Mouse (Mus musculus) MEL (cell line): ENCODE results near the gene Smchd1. TPM values are rescaled to one million over a fixed set of nuclear protein-coding genes. Genes with fewer than 3 reads are reported as not detected.

Experiments
- DNase-seq: peaks from one replicate; pipeline ENCODE4 v3.0.0; 2011; ENCODE audit warnings: low read depth, low spot score
- H3K27ac ChIP-seq: 2 replicates; pipeline ENCODE4 v1.5.1; 2012; ENCODE audit warnings: low read depth, mild to moderate bottlenecking, control low read depth, low read length, moderate library complexity; ENCODE audit not compliant: control insufficient read depth
- H3K27me3 ChIP-seq, 2 experiments: fragments of 150-350 bp in 1 of 2; sonication (generic) in 1 of 2; 2 replicates each; pipeline ENCODE4 v1.6.1; 2012; ENCODE audit warnings: low read length in 2 of 2, mild to moderate bottlenecking in 2 of 2, improper control_type of control experiment in 1 of 2, moderate library complexity in 1 of 2; ENCODE audit not compliant: insufficient read depth in 2 of 2, control insufficient read depth in 1 of 2
- H3K36me3 ChIP-seq, 2 experiments: 2 replicates each; pipeline ENCODE4 v1.6.1; 2012 to 2014; ENCODE audit warnings: low read length in 2 of 2, improper control_type of control experiment in 1 of 2, inconsistent platforms in 1 of 2, mild to moderate bottlenecking in 1 of 2; ENCODE audit not compliant: insufficient read depth in 2 of 2, control insufficient read depth in 1 of 2
- H3K4me1 ChIP-seq, 2 experiments: fragments of 150-350 bp in 1 of 2; sonication (generic) in 1 of 2; 2 replicates each; pipeline ENCODE4 v1.6.1; 2012; ENCODE audit warnings: low read length in 2 of 2, improper control_type of control experiment in 1 of 2, mild to moderate bottlenecking in 1 of 2; ENCODE audit not compliant: insufficient read depth in 2 of 2, control insufficient read depth in 1 of 2
- H3K4me3 ChIP-seq, 2 experiments: fragments of 150-350 bp in 1 of 2; sonication (generic) in 1 of 2; 2 replicates each; pipeline ENCODE4 v1.5.1; 2012; ENCODE audit warnings: low read depth in 2 of 2, low read length in 2 of 2, mild to moderate bottlenecking in 2 of 2, moderate library complexity in 2 of 2, control low read depth in 1 of 2, improper control_type of control experiment in 1 of 2; ENCODE audit not compliant: control insufficient read depth in 1 of 2, insufficient read depth in 1 of 2
- H3K79me2 ChIP-seq: 2 replicates; pipeline ENCODE4 v1.6.1; 2012; ENCODE audit warnings: mild to moderate bottlenecking, low read length, moderate library complexity; ENCODE audit not compliant: control insufficient read depth, poor library complexity, insufficient read depth
- H3K9ac ChIP-seq: 2 replicates; pipeline ENCODE4 v1.6.1; 2012; ENCODE audit warnings: low read depth, mild to moderate bottlenecking, control low read depth, low read length, moderate library complexity; ENCODE audit not compliant: control insufficient read depth, poor library complexity, severe bottlenecking
- H3K9me3 ChIP-seq: fragments of 150-350 bp; sonication (generic); replicated peaks from 2 replicates; pipeline ENCODE4 v1.6.1; 2012; ENCODE audit warnings: mild to moderate bottlenecking, low read length, improper control_type of control experiment, moderate library complexity; ENCODE audit not compliant: insufficient read depth
- BHLHE40 ChIP-seq: IDR thresholded peaks from 2 replicates; pipeline ENCODE4 v1.6.1; 2012; ENCODE audit warnings: low read depth, mild to moderate bottlenecking, inconsistent platforms, low read length, improper control_type of control experiment, borderline replicate concordance
- CHD1 ChIP-seq: IDR thresholded peaks from 2 replicates; pipeline ENCODE4 v1.6.1; 2012; ENCODE audit warnings: low read depth, mild to moderate bottlenecking, inconsistent platforms, low read length, improper control_type of control experiment
- CTCF ChIP-seq, 3 experiments: IDR thresholded peaks in 2 of 3; conservative IDR thresholded peaks in 1 of 3; 2 replicates each; pipeline ENCODE4 v1.5.1; 2011 to 2012; ENCODE audit warnings: low read length in 3 of 3, low read depth in 2 of 3, mild to moderate bottlenecking in 2 of 3, improper control_type of control experiment in 1 of 3, inconsistent platforms in 1 of 3, mixed read lengths in 1 of 3, moderate library complexity in 1 of 3; ENCODE audit not compliant: control insufficient read depth in 1 of 3, insufficient read depth in 1 of 3, poor library complexity in 1 of 3, severe bottlenecking in 1 of 3
- MAX ChIP-seq: IDR thresholded peaks from 2 replicates; pipeline ENCODE4 v1.6.1; 2011; ENCODE audit warnings: low read length, improper control_type of control experiment
- MAZ ChIP-seq: IDR thresholded peaks from 2 replicates; pipeline ENCODE4 v1.6.1; 2012; ENCODE audit warnings: low read depth, mild to moderate bottlenecking, inconsistent platforms, low read length, improper control_type of control experiment
- NRF1 ChIP-seq: IDR thresholded peaks from 2 replicates; pipeline ENCODE4 v1.6.1; 2014; ENCODE audit warnings: low read depth, mild to moderate bottlenecking, inconsistent platforms, low read length, improper control_type of control experiment, moderate library complexity; ENCODE audit not compliant: poor library complexity, insufficient read depth, severe bottlenecking
- POLR2A ChIP-seq, 2 experiments: IDR thresholded peaks; 2 replicates each; pipeline ENCODE4 v1.6.1; 2011 to 2012; ENCODE audit warnings: low read length in 2 of 2, mild to moderate bottlenecking in 2 of 2, control low read depth in 1 of 2, improper control_type of control experiment in 1 of 2, low read depth in 1 of 2, moderate library complexity in 1 of 2; ENCODE audit not compliant: control insufficient read depth in 1 of 2, insufficient read depth in 1 of 2, poor library complexity in 1 of 2
- RAD21 ChIP-seq: IDR thresholded peaks from 2 replicates; pipeline ENCODE4 v1.6.1; 2011; ENCODE audit warnings: mild to moderate bottlenecking, low read depth, low read length, improper control_type of control experiment
- RCOR1 ChIP-seq: IDR thresholded peaks from 2 replicates; pipeline ENCODE4 v1.6.1; 2012; ENCODE audit warnings: low read depth, mild to moderate bottlenecking, inconsistent platforms, low read length, improper control_type of control experiment
- UBTF ChIP-seq: IDR thresholded peaks from 2 replicates; pipeline ENCODE4 v1.6.1; 2012; ENCODE audit warnings: low read depth, mild to moderate bottlenecking, inconsistent platforms, low read length, improper control_type of control experiment, moderate library complexity, borderline replicate concordance; ENCODE audit not compliant: insufficient read depth
- USF2 ChIP-seq, 2 experiments: IDR thresholded peaks; 2 replicates each; pipeline ENCODE4 v1.6.1; 2011 to 2012; ENCODE audit warnings: improper control_type of control experiment in 2 of 2, low read length in 2 of 2, borderline replicate concordance in 1 of 2, inconsistent platforms in 1 of 2, low read depth in 1 of 2, mild to moderate bottlenecking in 1 of 2; ENCODE audit not compliant: insufficient read depth in 1 of 2
- ZKSCAN1 ChIP-seq: IDR thresholded peaks from 2 replicates; pipeline ENCODE4 v1.6.1; 2012; ENCODE audit warnings: low read depth, mild to moderate bottlenecking, inconsistent platforms, low read length, improper control_type of control experiment, moderate library complexity
- ZMIZ1 ChIP-seq: IDR thresholded peaks from 2 replicates; pipeline ENCODE4 v1.6.1; 2012; ENCODE audit warnings: low read depth, mild to moderate bottlenecking, inconsistent platforms, low read length, improper control_type of control experiment, moderate library complexity
- polyA plus RNA-seq, 2 experiments: library from polyadenylated mRNA; stranded (reverse) in 1 of 2; unstranded in 1 of 2; fragments of >175 nt in 1 of 2; fragments of >200 nt in 1 of 2; gene quantifications; 2 replicates each; pipeline versions ENCODE4 v1.2.1 to v1.2.4; 2012; ENCODE audit warnings: low replicate concordance in 2 of 2, low read depth in 1 of 2; ENCODE audit not compliant: insufficient read length in 2 of 2, insufficient read depth in 1 of 2, missing spikeins in 1 of 2
- total RNA-seq: library from RNA; depleted of rRNA; stranded (reverse); fragments of 300-350 nt; gene quantifications from 2 replicates; pipeline ENCODE4 v1.2.3, GENCODE M21; 2012

Gene Smchd1
- total and polyA plus RNA-seq, 3 experiments: 43.6 to 164 (median 45.7) TPM

GRCm38 (mm10) chr17:71306716-71307115 lies 168.4 kb downstream of the Smchd1 start:
- Histone ChIP-seq H3K4me1 (peaks cover 0 to 7% of the 10 kb centered on the region in 2 experiments; a peak in 3 of 4 replicates), H3K9me3 (no peaks in the 10 kb centered on the region), H3K27me3 (no peaks in the 10 kb centered on the region), H3K4me3 (no peak overlapping the region), H3K79me2 (peaks cover 32% of the 10 kb centered on the region), H3K36me3 (peaks cover 4 to 7% of the 10 kb centered on the region in 2 experiments; a peak in 3 of 4 replicates), H3K27ac (no peak overlapping the region), H3K9ac (no peak overlapping the region)
- no peak for DNase-seq
- TF ChIP-seq MAZ: no peak
- TF ChIP-seq RCOR1: no peak
- TF ChIP-seq BHLHE40: no peak
- no peak for TF ChIP-seq USF2 (IDR thresholded peaks at IDR 0.05; ENCODE audit: borderline replicate concordance in 1 of 2, insufficient read depth in 1 of 2, low read depth in 1 of 2, low read length in 2 of 2)
- TF ChIP-seq UBTF: no peak
- TF ChIP-seq POLR2A (IDR thresholded peaks at IDR 0.05; ENCODE audit: control insufficient read depth in 1 of 2, insufficient read depth in 1 of 2, low read depth in 1 of 2, low read length in 2 of 2, poor library complexity in 1 of 2): no peak
- no peak for TF ChIP-seq CTCF (IDR thresholded peaks at IDR 0.05 in 2 of 3, conservative IDR thresholded peaks at IDR 0.05 in 1 of 3; ENCODE audit: control insufficient read depth in 1 of 3, insufficient read depth in 1 of 3, low read depth in 2 of 3, low read length in 3 of 3, poor library complexity in 1 of 3, severe bottlenecking in 1 of 3)
- TF ChIP-seq ZMIZ1: no peak

- no peaks in the 10 kb centered on the region for H3K9me3 ChIP-seq
- H3K79me2 ChIP-seq: peaks cover 32% of the 10 kb centered on the region
- peaks cover 0 to 7% of the 10 kb centered on the region in 2 experiments; a peak in 3 of 4 replicates for H3K4me1 ChIP-seq
- no peaks in the 10 kb centered on the region for H3K27me3 ChIP-seq
- TF ChIP-seq CHD1: no peak
- H3K27ac ChIP-seq: no peak overlapping the region
- no peak overlapping the region for H3K9ac ChIP-seq
- DNase-seq: no peak
- peaks cover 4 to 7% of the 10 kb centered on the region in 2 experiments; a peak in 3 of 4 replicates for H3K36me3 ChIP-seq
- H3K4me3 ChIP-seq: no peak overlapping the region
These were observed 169.1 kb downstream of the Smchd1 start for GRCm38 (mm10) chr17:71306091-71306490.

- H3K9ac ChIP-seq: no peak overlapping the region
- peaks cover 0 to 4% of the 10 kb centered on the region in 2 experiments; a peak in 2 of 4 replicates for H3K4me1 ChIP-seq
- TF ChIP-seq ZKSCAN1 (no peak), UBTF (no peak), RAD21 (no peak), MAX (no peak), NRF1 (no peak)
- H3K4me3 ChIP-seq: no peak overlapping the region
- peaks cover 4 to 6% of the 10 kb centered on the region in 2 experiments; a peak in 2 of 4 replicates for H3K36me3 ChIP-seq
- no peaks in the 10 kb centered on the region for H3K9me3 ChIP-seq
- DNase-seq: no peak
- H3K27ac ChIP-seq: no peak overlapping the region
- no peaks in the 10 kb centered on the region for H3K27me3 ChIP-seq
- peaks cover 12% of the 10 kb centered on the region for H3K79me2 ChIP-seq
These were observed 171.7 kb downstream of the Smchd1 start for GRCm38 (mm10) chr17:71303444-71303843.
